In the genomic region with DNA sequence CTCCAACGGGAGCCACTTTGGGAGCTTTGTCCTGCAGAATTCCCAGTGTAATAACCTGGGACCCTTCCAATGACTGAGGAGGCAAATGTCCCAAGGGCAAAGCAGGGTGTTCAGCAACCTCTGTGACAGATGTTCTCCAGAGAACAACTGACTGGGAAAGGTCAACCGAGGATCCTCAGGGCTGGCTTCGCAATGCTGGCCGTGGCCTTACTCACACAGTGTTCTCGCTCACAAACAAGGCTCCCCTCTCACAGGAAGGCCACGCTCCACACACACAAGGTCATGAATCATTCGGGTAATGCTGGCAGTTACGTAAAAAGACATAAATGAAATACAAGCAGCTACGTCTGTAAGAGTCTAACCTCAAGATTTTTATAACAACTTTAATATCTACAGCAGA, we compare ENCODE assay signal across 26 mouse cellular contexts. TPM values are rescaled to one million over a fixed set of nuclear protein-coding genes. Genes with fewer than 3 reads are reported as not detected.
DNase-seq lines count a peak whose midpoint lies in the region; ATAC-seq lines count a peak whose summit lies in the region.
"Had no signal": no experiment of that assay in that cellular context is flagged by ENCODE, and none has a peak within 500 bp of the region (broad histone marks: within the 10 kb centered on the region; RNA-seq: fewer than 3 reads in every experiment).

No protein-coding gene starts in this region.

- H3K4me2 ChIP-seq in kidney, embryonic 14.5 days (replicated peaks; ENCODE audit: low read depth, low read length), result no peak overlapping the region
- H3K4me2 ChIP-seq: forebrain, embryonic 13.5 days; limb, embryonic 15.5 days; liver, embryonic 13.5 days; midbrain, embryonic 13.5 days had no signal

- no peaks in the 10 kb centered on the region for H3K4me1 ChIP-seq in heart, embryonic 10.5 days
- no peaks in the 10 kb centered on the region for H3K4me1 ChIP-seq in kidney, embryonic 14.5 days (ENCODE audit: control insufficient read depth, insufficient read depth, low read length)
- H3K4me1 ChIP-seq: forebrain, embryonic 13.5 days; limb, embryonic 10.5 days; limb, embryonic 15.5 days; liver, embryonic 13.5 days had no signal

- no peak overlapping the region for H3K9ac ChIP-seq in kidney, embryonic 14.5 days (ENCODE audit: low read depth, low read length)
- H3K9ac ChIP-seq: forebrain, embryonic 13.5 days; limb, embryonic 15.5 days; liver, embryonic 13.5 days; midbrain, embryonic 13.5 days had no signal

- WGBS in heart, embryonic 10.5 days, result 89% methylated on average over 9 of the region's 9 CpGs
- WGBS in kidney, embryonic 14.5 days, result 78% methylated on average over 9 of the region's 9 CpGs

- peak; percentile 95 for DNase-seq in heart, adult 11 months
- DNase-seq in heart, embryonic 10.5 days (ENCODE audit: low spot score), result no peak
- DNase-seq in ovary, adult 18-20 months (ENCODE audit: low spot score), result peak; percentile 64
- DNase-seq in ovary, postnatal 10 days (ENCODE audit: low spot score), result no peak
- DNase-seq in adrenal gland, adult 2 months, result peak; percentile 91
- DNase-seq in adrenal gland, postnatal 36 days, result peak; percentile 84 to 88
- no peak for DNase-seq in Muller cell, postnatal 12 days (ENCODE audit: inconsistent ontology term)
- DNase-seq: cerebellum, adult 2 months; cerebellum, postnatal 14 days; gastrocnemius, postnatal 10 days; kidney, adult 8-10 months; kidney, postnatal 10 days; liver, embryonic 13.5 days; lung, adult 18-20 months; lung, postnatal 10 days; right cerebral cortex, postnatal 4 days had no signal

- H3K9me3 ChIP-seq in heart, embryonic 10.5 days, result no peaks in the 10 kb centered on the region
- H3K9me3 ChIP-seq in kidney, embryonic 14.5 days (ENCODE audit: control insufficient read depth, low read length), result no peaks in the 10 kb centered on the region
- H3K9me3 ChIP-seq: forebrain, embryonic 13.5 days; G1E; limb, embryonic 10.5 days; limb, embryonic 15.5 days; liver, embryonic 13.5 days; midbrain, embryonic 13.5 days had no signal

- H3K27me3 ChIP-seq in heart, embryonic 10.5 days (ENCODE audit: insufficient read depth, poor library complexity, severe bottlenecking), result no peaks in the 10 kb centered on the region
- no peaks in the 10 kb centered on the region for H3K27me3 ChIP-seq in kidney, embryonic 14.5 days (ENCODE audit: control insufficient read depth, insufficient read depth, low read length)
- H3K27me3 ChIP-seq: forebrain, embryonic 13.5 days; limb, embryonic 15.5 days; liver, embryonic 13.5 days; midbrain, embryonic 13.5 days had no signal

- no peak overlapping the region for H3K4me3 ChIP-seq in heart, embryonic 10.5 days
- no peak overlapping the region for H3K4me3 ChIP-seq in kidney, embryonic 14.5 days (ENCODE audit: low read length)
- H3K4me3 ChIP-seq: forebrain, embryonic 13.5 days; heart, adult 2 months; limb, embryonic 10.5 days; limb, embryonic 15.5 days; liver, embryonic 13.5 days; midbrain, embryonic 13.5 days had no signal

- ATAC-seq in kidney, embryonic 14.5 days (ENCODE audit: low FRiP score, low TSS enrichment), result no peak
- ATAC-seq: forebrain, embryonic 13.5 days; hindbrain, embryonic 16.5 days; midbrain, embryonic 13.5 days had no signal

- H3K36me3 ChIP-seq in heart, embryonic 10.5 days, result no peaks in the 10 kb centered on the region
- H3K36me3 ChIP-seq in kidney, embryonic 14.5 days (ENCODE audit: control insufficient read depth, insufficient read depth, low read length), result no peaks in the 10 kb centered on the region
- H3K36me3 ChIP-seq: G1E; limb, embryonic 10.5 days; limb, embryonic 15.5 days; liver, embryonic 13.5 days; midbrain, embryonic 13.5 days had no signal

- no peak overlapping the region for H3K27ac ChIP-seq in heart, embryonic 10.5 days
- H3K27ac ChIP-seq in kidney, embryonic 14.5 days (ENCODE audit: low read depth, low read length), result no peak overlapping the region
- H3K27ac ChIP-seq: forebrain, embryonic 13.5 days; heart, adult 2 months; limb, embryonic 10.5 days; limb, embryonic 15.5 days; liver, embryonic 13.5 days; macrophage; midbrain, embryonic 13.5 days had no signal

RNA-seq across cellular contexts. Expression of a gene that starts 46.2 kb away (rescaled TPM):
- 17.0 and 27.5 TPM in 2 replicates for polyA plus RNA-seq in heart, embryonic 10.5 days (2016; fragmentation: Nextera tagmentation; extraction: Ambion mirVana)
- total RNA-seq in adrenal gland, adult 2 months (2021), result 100 to 1,000 TPM in 1 of 2 experiments, 10 to 100 TPM in 1; 60.0 to 191 TPM
- polyA plus RNA-seq in adrenal gland, adult 2 months (2012; rRNA removed), result 124 and 173 TPM in 2 replicates
- 100 to 1,000 TPM; 103 to 188 TPM for total RNA-seq in adrenal gland, postnatal 36 days (2021)
- 1.7 and 2.8 TPM in 2 replicates for polyA plus RNA-seq in kidney, embryonic 14.5 days (2014; fragmentation: Nextera tagmentation; extraction: Ambion mirVana)
- total RNA-seq: megakaryocyte-erythroid progenitor cell, adult 5-6 weeks had no signal
- polyA plus RNA-seq: macrophage had no signal

Comparison
In these comparisons a context has a peak if more than half of its experiments do, and no peak if none do; other contexts are left out.
1. DNase-seq: peak in heart, adult 11 months (single experiment), ovary, adult 18-20 months (single experiment), adrenal gland, adult 2 months (single experiment) and adrenal gland, postnatal 36 days (2 of 2); none in heart, embryonic 10.5 days (single experiment), ovary, postnatal 10 days (single experiment) and Muller cell, postnatal 12 days (single experiment).